Mouse (Mus musculus) heart, adult 9 months (tissue): ENCODE measurements at regions not wholly inside any gene's neighbourhood (a gene's known extent, or its start where the extent isn't known, plus 50 kb on each side); places are given as distances from the start of the nearest gene placed in this dataset.
A peak's percentile ranks its signal among the peaks of the same experiment; 100 is the strongest.

Experiments used
- DNase-seq, 2 experiments: peaks; one replicate each; pipeline ENCODE4 v3.0.0; 2022; ENCODE audit warnings: low spot score in 2 of 2

GRCm38 (mm10) chr13:69867296-69868065, 65.3 kb downstream of the Med10 start:
- DNase-seq: no peak

GRCm38 (mm10) chr13:69896536-69896935, 94.3 kb downstream of the Med10 start:
- DNase-seq: no peak

GRCm38 (mm10) chr13:69901139-69901538, 98.9 kb downstream of the Med10 start:
- DNase-seq: no peak

DNA sequence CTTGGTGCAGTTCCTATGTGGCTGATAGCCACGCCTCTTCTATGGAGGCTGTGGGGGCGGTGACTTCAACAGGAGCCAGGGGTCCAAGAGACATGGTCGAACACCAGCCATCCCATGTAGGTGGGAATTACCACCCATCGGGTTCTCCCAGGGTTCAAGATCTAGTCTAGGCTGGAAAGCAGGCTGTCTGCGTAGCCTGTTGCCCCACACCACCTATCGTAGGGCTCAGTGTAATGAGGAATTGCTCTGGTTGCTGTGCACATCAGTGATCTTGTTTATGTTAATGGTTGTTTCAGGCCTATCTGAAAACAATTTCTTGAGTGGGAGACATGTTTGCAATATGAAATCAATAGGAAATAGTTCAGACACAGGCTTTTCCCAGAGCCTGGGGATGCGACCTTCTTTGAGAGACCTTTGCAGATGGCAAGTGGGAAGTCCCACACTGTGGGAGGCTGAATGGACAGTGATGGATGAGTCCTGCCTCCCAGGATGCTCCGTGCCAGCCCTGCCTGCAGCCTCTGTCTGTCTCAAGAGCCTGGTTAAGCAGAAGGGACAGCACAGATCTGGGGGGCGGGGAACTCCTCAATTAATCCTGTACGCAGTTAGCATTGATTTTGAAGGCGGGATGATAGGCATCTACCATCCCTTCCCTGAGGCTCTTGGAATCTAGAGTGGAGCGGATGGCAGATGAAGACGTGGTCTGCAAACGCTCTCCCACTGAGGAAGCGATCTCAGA, 104.8 kb downstream of the Med10 start:
- no peak for DNase-seq

GRCm38 (mm10) chr13:69915796-69916195, 113.6 kb downstream of the Med10 start:
- no peak for DNase-seq

DNA sequence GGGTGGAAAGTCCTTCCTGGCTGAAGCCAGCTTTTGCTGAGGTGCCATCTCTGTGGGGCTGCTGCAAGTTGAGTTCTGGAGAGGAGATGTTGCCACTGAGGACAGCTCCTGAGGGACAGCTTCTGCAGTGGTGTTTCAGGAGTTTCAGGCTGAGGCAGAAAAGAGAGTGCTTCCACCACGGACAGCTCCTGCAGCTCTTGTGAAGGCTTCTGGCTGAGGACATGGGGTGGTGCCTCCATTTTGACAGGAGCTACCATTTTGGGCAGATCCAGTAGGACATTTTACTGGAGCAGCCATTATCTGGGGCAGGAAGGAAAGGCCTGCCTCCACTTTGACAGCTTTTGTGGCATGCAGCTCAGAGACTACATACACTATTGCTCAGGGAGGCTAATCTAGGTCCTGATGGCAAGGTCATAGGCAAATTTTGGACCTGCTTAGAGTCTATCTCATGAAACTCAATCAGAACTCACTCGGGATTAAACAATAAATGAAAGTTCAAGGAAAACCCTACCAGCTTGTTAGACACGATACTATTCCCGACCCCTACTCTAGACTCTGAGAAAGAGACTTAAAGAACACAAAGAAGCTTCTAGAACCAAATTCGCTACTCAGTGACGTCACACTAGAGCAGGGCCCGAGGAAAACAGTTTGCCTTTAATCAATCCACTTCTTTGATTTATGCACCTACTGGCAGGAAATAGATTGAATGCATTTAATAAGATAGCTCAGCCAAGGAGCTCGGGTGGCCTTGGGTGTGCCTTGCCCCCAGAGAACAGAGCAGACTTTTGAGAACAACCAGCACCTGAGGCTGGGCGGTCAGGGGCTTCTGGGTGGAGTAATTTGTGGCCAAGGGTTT, 130.7 kb downstream of the Med10 start:
- DNase-seq: no peak

GRCm38 (mm10) chr13:69933551-69933845, 131.3 kb downstream of the Med10 start:
- DNase-seq: no peak

DNA sequence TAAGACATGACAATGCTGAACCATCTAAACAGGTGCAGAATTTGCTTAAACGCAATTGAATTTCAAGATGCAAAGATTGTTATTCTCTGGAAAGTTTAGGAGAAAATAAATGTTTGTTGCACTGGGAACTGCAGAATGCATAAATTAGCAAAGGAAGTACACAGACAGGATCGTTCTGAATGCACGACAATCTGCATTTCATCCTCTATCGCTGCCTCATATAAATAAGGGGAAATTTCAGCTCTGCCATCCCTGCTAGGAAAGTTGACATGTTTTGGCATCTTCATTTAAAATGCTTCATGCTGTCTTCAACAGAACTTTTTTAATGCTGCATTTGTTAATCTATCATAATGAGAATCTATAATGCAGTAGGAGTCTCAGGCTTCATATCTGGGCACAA, 137.6 kb downstream of the Med10 start:
- no peak for DNase-seq

GRCm38 (mm10) chr13:69944651-69945050, 142.5 kb downstream of the Med10 start:
- DNase-seq: no peak

DNA sequence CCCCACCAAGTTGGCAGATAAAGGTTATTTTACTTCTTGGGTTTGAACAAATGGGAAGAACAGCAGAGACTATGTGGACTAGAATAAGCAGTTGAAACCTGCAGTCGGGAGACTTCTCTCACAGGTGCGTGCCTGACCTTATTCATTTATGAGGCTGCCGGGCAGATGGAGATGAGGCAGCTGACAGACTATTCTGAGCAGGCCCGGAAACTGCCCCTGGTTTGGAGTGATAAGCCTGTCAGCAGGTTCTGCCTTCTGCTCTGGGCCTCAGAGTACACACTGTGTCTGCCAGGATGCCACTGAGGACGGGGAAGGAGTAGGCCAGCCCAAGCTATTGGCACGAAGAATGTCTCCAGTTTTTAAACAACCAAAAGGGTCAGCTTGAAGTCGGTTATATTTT, 144.4 kb downstream of the Med10 start:
- DNase-seq: peak; percentile 21 to 32

- DNase-seq: no peak
These were observed 149.9 kb downstream of the Med10 start for GRCm38 (mm10) chr13:69952061-69952460.

DNA sequence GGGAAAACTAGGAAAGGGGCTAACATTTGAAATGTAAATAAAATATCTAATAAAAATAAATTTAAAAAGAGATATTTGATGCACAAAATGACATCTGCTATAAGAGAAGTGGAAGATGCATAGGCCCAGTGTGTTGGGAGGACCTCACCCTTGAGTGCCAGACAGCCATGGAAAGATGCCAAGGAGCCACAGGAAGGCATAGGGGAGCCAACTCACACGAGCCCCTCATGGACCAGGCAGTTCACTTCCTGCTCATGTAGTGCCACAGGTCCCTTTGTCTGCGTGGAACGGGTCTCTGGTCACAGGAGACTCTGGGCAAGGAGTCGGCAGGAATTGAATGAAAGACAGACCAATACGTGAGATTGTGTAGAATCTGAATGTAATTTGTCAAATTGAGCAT, 152.0 kb downstream of the Med10 start:
- DNase-seq: no peak

DNA sequence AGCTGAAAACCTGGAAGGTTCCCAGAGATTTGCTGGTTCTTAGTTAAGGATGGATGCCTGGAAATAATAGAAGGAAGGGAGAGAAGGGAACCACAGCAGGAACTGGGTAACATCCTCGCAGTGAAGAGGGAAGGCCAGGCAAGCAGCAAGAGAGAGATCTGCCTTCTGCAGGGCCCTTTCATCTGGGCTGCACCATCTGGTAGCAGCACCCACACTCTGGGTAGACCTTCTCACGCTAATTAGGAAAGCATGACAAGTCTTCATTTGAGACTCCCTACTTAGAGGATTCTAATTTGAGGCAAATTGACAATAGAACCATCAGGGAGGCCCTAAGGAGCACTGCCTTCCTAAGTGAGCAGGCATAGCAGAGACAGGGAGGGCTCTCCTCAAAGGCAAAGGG, 153.3 kb downstream of the Med10 start:
- no peak for DNase-seq

GRCm38 (mm10) chr13:69963944-69964343, 161.7 kb downstream of the Med10 start:
- DNase-seq: no peak

GRCm38 (mm10) chr13:69971281-69972057, 169.3 kb downstream of the Med10 start:
- no peak for DNase-seq

DNA sequence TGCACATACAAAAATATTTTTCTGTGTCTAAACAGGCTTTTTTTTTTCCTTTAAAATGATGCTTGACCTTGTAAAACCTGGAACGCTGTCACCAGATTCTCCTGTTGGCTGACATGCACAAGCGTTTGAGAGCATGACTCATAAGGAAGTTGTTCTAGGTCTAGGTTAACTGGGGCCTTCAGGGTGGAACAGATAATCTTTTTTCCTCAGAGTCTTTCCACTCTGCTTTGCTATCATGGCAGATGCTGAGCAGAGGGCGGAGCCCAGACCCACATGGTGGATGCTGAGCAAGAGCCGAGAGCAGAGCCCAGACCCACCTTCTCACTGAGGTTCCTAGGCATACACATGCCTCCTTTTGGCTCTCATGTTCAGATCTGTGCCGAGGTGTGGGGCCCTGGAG, 172.6 kb downstream of the Med10 start:
- no peak for DNase-seq

DNA sequence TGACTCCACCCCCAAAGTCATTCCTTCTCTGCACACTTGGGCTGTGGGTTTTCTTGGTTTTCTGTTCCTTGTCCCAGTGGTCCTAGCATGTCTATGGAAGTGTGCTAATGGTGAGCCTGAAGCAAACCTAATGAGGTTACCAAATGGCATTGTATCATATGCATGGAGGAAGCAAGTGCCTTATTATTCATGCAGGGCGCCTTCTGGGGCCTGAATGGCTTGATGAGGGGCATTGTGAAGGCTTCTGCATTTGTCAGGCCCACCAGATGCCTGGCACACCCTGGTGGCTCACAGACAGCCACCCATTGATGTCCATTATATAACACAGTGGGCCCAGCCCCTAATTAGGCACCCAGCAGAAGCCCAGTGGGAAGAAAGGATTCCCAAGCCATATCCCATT, 182.0 kb downstream of the Med10 start:
- no peak for DNase-seq

DNA sequence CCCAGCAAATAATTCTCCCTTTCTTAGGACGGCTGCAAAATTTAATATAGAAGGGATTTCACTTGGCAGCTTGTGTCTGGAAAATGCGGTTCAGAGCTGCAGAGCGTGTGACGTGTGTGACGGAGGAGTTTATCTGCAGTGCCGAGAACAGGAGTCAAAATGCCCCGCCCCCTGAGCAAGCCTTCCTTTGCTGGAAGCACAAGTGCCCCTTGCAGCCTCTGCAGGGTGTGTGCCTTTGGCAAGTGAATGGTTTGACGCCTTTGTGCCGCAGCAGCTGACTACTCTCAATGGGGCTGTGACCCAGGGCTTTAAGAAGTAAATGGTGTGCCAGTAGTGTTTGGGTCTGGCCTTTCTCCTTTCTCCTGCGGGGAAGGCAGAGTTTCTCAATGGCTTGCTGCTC, 185.0 kb downstream of the Med10 start:
- peak in 1 of 2 experiments; percentile 6 for DNase-seq

- no peak for DNase-seq
These were observed 186.1 kb downstream of the Med10 start for GRCm38 (mm10) chr13:69988319-69988718.

- DNase-seq: peak in 1 of 2 experiments; percentile 4
These were observed 189.2 kb downstream of the Med10 start for GRCm38 (mm10) chr13:69991253-69991891.

GRCm38 (mm10) chr13:69991892-69992261, 189.7 kb downstream of the Med10 start:
- no peak for DNase-seq
